Mouse (Mus musculus) MEL (cell line): ENCODE data around the gene Tor4a. TPM values are rescaled to one million over a fixed set of nuclear protein-coding genes. Genes with fewer than 3 reads are reported as not detected.

Experiments
- DNase-seq: peaks from one replicate; pipeline ENCODE4 v3.0.0; 2011; ENCODE audit warnings: low read depth, low spot score
- H3K27ac ChIP-seq: 2 replicates; pipeline ENCODE4 v1.5.1; 2012; ENCODE audit warnings: low read depth, mild to moderate bottlenecking, control low read depth, low read length, moderate library complexity; ENCODE audit not compliant: control insufficient read depth
- H3K27me3 ChIP-seq, 2 experiments: fragments of 150-350 bp in 1 of 2; sonication (generic) in 1 of 2; 2 replicates each; pipeline ENCODE4 v1.6.1; 2012; ENCODE audit warnings: low read length in 2 of 2, mild to moderate bottlenecking in 2 of 2, improper control_type of control experiment in 1 of 2, moderate library complexity in 1 of 2; ENCODE audit not compliant: insufficient read depth in 2 of 2, control insufficient read depth in 1 of 2
- H3K36me3 ChIP-seq, 2 experiments: 2 replicates each; pipeline ENCODE4 v1.6.1; 2012 to 2014; ENCODE audit warnings: low read length in 2 of 2, improper control_type of control experiment in 1 of 2, inconsistent platforms in 1 of 2, mild to moderate bottlenecking in 1 of 2; ENCODE audit not compliant: insufficient read depth in 2 of 2, control insufficient read depth in 1 of 2
- H3K4me1 ChIP-seq, 2 experiments: fragments of 150-350 bp in 1 of 2; sonication (generic) in 1 of 2; 2 replicates each; pipeline ENCODE4 v1.6.1; 2012; ENCODE audit warnings: low read length in 2 of 2, improper control_type of control experiment in 1 of 2, mild to moderate bottlenecking in 1 of 2; ENCODE audit not compliant: insufficient read depth in 2 of 2, control insufficient read depth in 1 of 2
- H3K4me3 ChIP-seq, 2 experiments: fragments of 150-350 bp in 1 of 2; sonication (generic) in 1 of 2; 2 replicates each; pipeline ENCODE4 v1.5.1; 2012; ENCODE audit warnings: low read depth in 2 of 2, low read length in 2 of 2, mild to moderate bottlenecking in 2 of 2, moderate library complexity in 2 of 2, control low read depth in 1 of 2, improper control_type of control experiment in 1 of 2; ENCODE audit not compliant: control insufficient read depth in 1 of 2, insufficient read depth in 1 of 2
- H3K79me2 ChIP-seq: 2 replicates; pipeline ENCODE4 v1.6.1; 2012; ENCODE audit warnings: mild to moderate bottlenecking, low read length, moderate library complexity; ENCODE audit not compliant: control insufficient read depth, poor library complexity, insufficient read depth
- H3K9ac ChIP-seq: 2 replicates; pipeline ENCODE4 v1.6.1; 2012; ENCODE audit warnings: low read depth, mild to moderate bottlenecking, control low read depth, low read length, moderate library complexity; ENCODE audit not compliant: control insufficient read depth, poor library complexity, severe bottlenecking
- H3K9me3 ChIP-seq: fragments of 150-350 bp; sonication (generic); replicated peaks from 2 replicates; pipeline ENCODE4 v1.6.1; 2012; ENCODE audit warnings: mild to moderate bottlenecking, low read length, improper control_type of control experiment, moderate library complexity; ENCODE audit not compliant: insufficient read depth
- BHLHE40 ChIP-seq: IDR thresholded peaks from 2 replicates; pipeline ENCODE4 v1.6.1; 2012; ENCODE audit warnings: low read depth, mild to moderate bottlenecking, inconsistent platforms, low read length, improper control_type of control experiment, borderline replicate concordance
- CHD1 ChIP-seq: IDR thresholded peaks from 2 replicates; pipeline ENCODE4 v1.6.1; 2012; ENCODE audit warnings: low read depth, mild to moderate bottlenecking, inconsistent platforms, low read length, improper control_type of control experiment
- CHD2 ChIP-seq: IDR thresholded peaks from 2 replicates; pipeline ENCODE4 v1.6.1; 2011; ENCODE audit warnings: low read length, improper control_type of control experiment
- E2F4 ChIP-seq: IDR thresholded peaks from 2 replicates; pipeline ENCODE4 v1.6.1; 2011; ENCODE audit warnings: low read depth, low read length, improper control_type of control experiment, borderline replicate concordance
- ELF1 ChIP-seq: IDR thresholded peaks from 2 replicates; pipeline ENCODE4 v1.6.1; 2014; ENCODE audit warnings: low read depth, mild to moderate bottlenecking, inconsistent platforms, low read length, improper control_type of control experiment, moderate library complexity
- EP300 ChIP-seq, 2 experiments: IDR thresholded peaks; 2 replicates each; pipeline ENCODE4 v1.6.1; 2011; ENCODE audit warnings: improper control_type of control experiment in 2 of 2, low read length in 2 of 2, low read depth in 1 of 2, mild to moderate bottlenecking in 1 of 2
- ETS1 ChIP-seq: IDR thresholded peaks from 2 replicates; pipeline ENCODE4 v1.6.1; 2012; ENCODE audit warnings: low read depth, mild to moderate bottlenecking, inconsistent platforms, low read length, improper control_type of control experiment, moderate library complexity
- GABPA ChIP-seq: IDR thresholded peaks from 2 replicates; pipeline ENCODE4 v1.6.1; 2012; ENCODE audit warnings: low read depth, mild to moderate bottlenecking, inconsistent platforms, low read length, improper control_type of control experiment, moderate library complexity
- GATA1 ChIP-seq: IDR thresholded peaks from 2 replicates; pipeline ENCODE4 v1.6.1; 2011; ENCODE audit warnings: low read depth, low read length, improper control_type of control experiment
- HCFC1 ChIP-seq: IDR thresholded peaks from 2 replicates; pipeline ENCODE4 v1.6.1; 2012; ENCODE audit warnings: low read depth, mild to moderate bottlenecking, inconsistent platforms, low read length, improper control_type of control experiment, moderate library complexity
- JUND ChIP-seq: IDR thresholded peaks from 2 replicates; pipeline ENCODE4 v1.6.1; 2011; ENCODE audit warnings: low read depth, mild to moderate bottlenecking, improper control_type of control experiment, low read length
- KAT2A ChIP-seq: conservative IDR thresholded peaks from 2 replicates; pipeline ENCODE4 v1.6.1; 2012; ENCODE audit warnings: low read depth, low read length, improper control_type of control experiment, inconsistent platforms
- MAFK ChIP-seq: IDR thresholded peaks from 2 replicates; pipeline ENCODE4 v1.6.1; 2011; ENCODE audit warnings: low read depth, mild to moderate bottlenecking, low read length, improper control_type of control experiment, borderline replicate concordance
- MAZ ChIP-seq: IDR thresholded peaks from 2 replicates; pipeline ENCODE4 v1.6.1; 2012; ENCODE audit warnings: low read depth, mild to moderate bottlenecking, inconsistent platforms, low read length, improper control_type of control experiment
- MEF2A ChIP-seq: IDR thresholded peaks from 2 replicates; pipeline ENCODE4 v1.6.1; 2014; ENCODE audit warnings: low read depth, mild to moderate bottlenecking, inconsistent platforms, low read length, improper control_type of control experiment; ENCODE audit not compliant: poor library complexity, insufficient replicate concordance, severe bottlenecking; ENCODE audit errors: extremely low read depth
- MYB ChIP-seq: IDR thresholded peaks from 2 replicates; pipeline ENCODE4 v1.6.1; 2011; ENCODE audit warnings: mild to moderate bottlenecking, low read depth, low read length, improper control_type of control experiment
- MYC ChIP-seq: IDR thresholded peaks from 2 replicates; pipeline ENCODE4 v1.6.1; 2011; ENCODE audit warnings: low read depth, mild to moderate bottlenecking, low read length, improper control_type of control experiment, moderate library complexity
- NELFE ChIP-seq: IDR thresholded peaks from 2 replicates; pipeline ENCODE4 v1.6.1; 2011; ENCODE audit warnings: low read depth, low read length, improper control_type of control experiment
- NRF1 ChIP-seq: IDR thresholded peaks from 2 replicates; pipeline ENCODE4 v1.6.1; 2014; ENCODE audit warnings: low read depth, mild to moderate bottlenecking, inconsistent platforms, low read length, improper control_type of control experiment, moderate library complexity; ENCODE audit not compliant: poor library complexity, insufficient read depth, severe bottlenecking
- POLR2A ChIP-seq, 2 experiments: IDR thresholded peaks; 2 replicates each; pipeline ENCODE4 v1.6.1; 2011 to 2012; ENCODE audit warnings: low read length in 2 of 2, mild to moderate bottlenecking in 2 of 2, control low read depth in 1 of 2, improper control_type of control experiment in 1 of 2, low read depth in 1 of 2, moderate library complexity in 1 of 2; ENCODE audit not compliant: control insufficient read depth in 1 of 2, insufficient read depth in 1 of 2, poor library complexity in 1 of 2
- POLR2AphosphoS2 ChIP-seq: IDR thresholded peaks from 2 replicates; pipeline ENCODE4 v1.6.1; 2011; ENCODE audit warnings: low read length, improper control_type of control experiment
- POLR2AphosphoS5 ChIP-seq: IDR thresholded peaks from 2 replicates; pipeline ENCODE4 v1.6.1; 2012; ENCODE audit warnings: low read depth, borderline replicate concordance, mild to moderate bottlenecking, inconsistent platforms, low read length, moderate library complexity, mixed read lengths
- RAD21 ChIP-seq: IDR thresholded peaks from 2 replicates; pipeline ENCODE4 v1.6.1; 2011; ENCODE audit warnings: mild to moderate bottlenecking, low read depth, low read length, improper control_type of control experiment
- RCOR1 ChIP-seq: IDR thresholded peaks from 2 replicates; pipeline ENCODE4 v1.6.1; 2012; ENCODE audit warnings: low read depth, mild to moderate bottlenecking, inconsistent platforms, low read length, improper control_type of control experiment
- SIN3A ChIP-seq: IDR thresholded peaks from 2 replicates; pipeline ENCODE4 v1.6.1; 2012; ENCODE audit warnings: low read length, improper control_type of control experiment, inconsistent platforms
- TAL1 ChIP-seq: IDR thresholded peaks from 2 replicates; pipeline ENCODE4 v1.6.1; 2012; ENCODE audit warnings: mild to moderate bottlenecking, inconsistent platforms, low read length, moderate library complexity, mixed read lengths
- TBP ChIP-seq: IDR thresholded peaks from 2 replicates; pipeline ENCODE4 v1.8.0; 2011; ENCODE audit warnings: low read depth, low read length, improper control_type of control experiment
- TCF12 ChIP-seq: IDR thresholded peaks from 2 replicates; pipeline ENCODE4 v1.6.1; 2014; ENCODE audit warnings: low read depth, mild to moderate bottlenecking, inconsistent platforms, low read length, improper control_type of control experiment, moderate library complexity
- UBTF ChIP-seq: IDR thresholded peaks from 2 replicates; pipeline ENCODE4 v1.6.1; 2012; ENCODE audit warnings: low read depth, mild to moderate bottlenecking, inconsistent platforms, low read length, improper control_type of control experiment, moderate library complexity, borderline replicate concordance; ENCODE audit not compliant: insufficient read depth
- USF1 ChIP-seq: IDR thresholded peaks from 2 replicates; pipeline ENCODE4 v1.6.1; 2014; ENCODE audit warnings: low read depth, mild to moderate bottlenecking, inconsistent platforms, low read length, improper control_type of control experiment, moderate library complexity
- ZC3H11A ChIP-seq: IDR thresholded peaks from 2 replicates; pipeline ENCODE4 v1.6.1; 2012; ENCODE audit warnings: low read depth, mild to moderate bottlenecking, inconsistent platforms, low read length, improper control_type of control experiment
- ZMIZ1 ChIP-seq: IDR thresholded peaks from 2 replicates; pipeline ENCODE4 v1.6.1; 2012; ENCODE audit warnings: low read depth, mild to moderate bottlenecking, inconsistent platforms, low read length, improper control_type of control experiment, moderate library complexity
- ZNF384 ChIP-seq: IDR thresholded peaks from 2 replicates; pipeline ENCODE4 v1.6.1; 2012; ENCODE audit warnings: low read depth, mild to moderate bottlenecking, inconsistent platforms, low read length, improper control_type of control experiment
- polyA plus RNA-seq, 2 experiments: library from polyadenylated mRNA; stranded (reverse) in 1 of 2; unstranded in 1 of 2; fragments of >175 nt in 1 of 2; fragments of >200 nt in 1 of 2; gene quantifications; 2 replicates each; pipeline versions ENCODE4 v1.2.1 to v1.2.4; 2012; ENCODE audit warnings: low replicate concordance in 2 of 2, low read depth in 1 of 2; ENCODE audit not compliant: insufficient read length in 2 of 2, insufficient read depth in 1 of 2, missing spikeins in 1 of 2
- total RNA-seq: library from RNA; depleted of rRNA; stranded (reverse); fragments of 300-350 nt; gene quantifications from 2 replicates; pipeline ENCODE4 v1.2.3, GENCODE M21; 2012

The Tor4a gene
- total and polyA plus RNA-seq, 3 experiments: 9.1 to 13.7 TPM; not detected in 1

DNA sequence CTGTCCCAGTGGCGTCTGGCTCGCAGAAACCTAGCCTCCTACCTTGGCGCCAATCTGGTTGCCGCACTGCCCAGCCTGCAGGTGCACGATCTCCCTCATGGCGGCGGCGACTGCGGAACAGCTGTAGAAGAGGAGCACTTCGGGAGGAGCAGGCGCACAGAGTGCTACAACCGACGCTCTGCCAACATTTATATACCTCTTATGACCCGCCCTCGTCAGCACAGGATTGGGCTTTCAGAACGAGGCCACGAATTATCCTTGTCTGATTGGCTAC is 27.7 kb upstream of the Tor4a start, which contains the start of gene Tubb4b (continued):
- TF ChIP-seq E2F4 (no peak), MEF2A (no peak), MYC (peak; percentile 79), POLR2AphosphoS5 (peak; percentile 99), EP300 (IDR thresholded peaks at IDR 0.05; ENCODE audit: low read depth in 1 of 2, low read length in 2 of 2) (no peak), ETS1 (no peak), TCF12 (peak; percentile 64), KAT2A (0 out of 2 replicates have a peak, but pooled peaks have one; percentile 9), GABPA (no peak), NRF1 (peak; percentile 61; the same call in 1 of the 2 replicates), GATA1 (no peak), NELFE (peak; percentile 99)

GRCm38 (mm10) chr2:25223681-25224491 is 27.2 kb upstream of the Tor4a start:
- Histone ChIP-seq H3K27me3 (no peaks in the 10 kb centered on the region), H3K9me3 (no peaks in the 10 kb centered on the region), H3K4me3 (peak overlapping the region; percentile 96 to 97), H3K36me3 (peaks cover 6 to 7% of the 10 kb centered on the region in 2 experiments), H3K79me2 (peaks cover 17% of the 10 kb centered on the region), H3K9ac (peak overlapping the region; percentile 99), H3K27ac (peak overlapping the region; percentile 98), H3K4me1 (peaks cover 5 to 14% of the 10 kb centered on the region in 2 experiments; a peak in 3 of 4 replicates)
- peak; percentile 94 for DNase-seq
- TF ChIP-seq BHLHE40: no peak
- no peak for TF ChIP-seq JUND
- no peak for TF ChIP-seq CHD2
- TF ChIP-seq MEF2A: no peak
- TF ChIP-seq ZMIZ1: no peak
- peak; percentile 97 for TF ChIP-seq SIN3A
- TF ChIP-seq TBP: peak; percentile 31; the same call in 1 of the 2 replicates
- TF ChIP-seq MAZ: peak; percentile 81; the same call in 1 of the 2 replicates
- 0 out of 2 replicates have a peak, but pooled peaks have one; percentile 25 for TF ChIP-seq RCOR1
- TF ChIP-seq ZNF384: no peak
- peak; percentile 88 for TF ChIP-seq GABPA
- 0 out of 2 replicates have a peak, but pooled peaks have one; percentile 34 for TF ChIP-seq POLR2AphosphoS2
- no peak for TF ChIP-seq ELF1
- TF ChIP-seq RAD21: no peak
- TF ChIP-seq USF1: no peak
- TF ChIP-seq MYB: peak; percentile 77
- TF ChIP-seq UBTF: peak; percentile 38; the same call in 1 of the 2 replicates
- no peak; the same call in 1 of the 2 replicates for TF ChIP-seq TAL1
- TF ChIP-seq CHD1: 0 out of 2 replicates have a peak, but pooled peaks have one; percentile 91
- peak; percentile 90 for TF ChIP-seq ETS1
- peak; percentile 59; the same call in 1 of the 2 replicates for TF ChIP-seq MAFK
- TF ChIP-seq ZC3H11A: no peak
- TF ChIP-seq E2F4: no peak
- TF ChIP-seq HCFC1: no peak; the same call in none of the 2 replicates
- TF ChIP-seq POLR2A (IDR thresholded peaks at IDR 0.05; ENCODE audit: control insufficient read depth in 1 of 2, insufficient read depth in 1 of 2, low read depth in 1 of 2, low read length in 2 of 2, poor library complexity in 1 of 2): no peak
